Mouse (Mus musculus) lung, postnatal 0 days (tissue): ENCODE data around the gene Xylt1. TPM values are rescaled to one million over a fixed set of nuclear protein-coding genes. Genes with fewer than 3 reads are reported as not detected.

Experiments used
- ATAC-seq: fragments of 200-750 bp; cut with Nextera tagmentation; 2 replicates; pipeline ENCODE4 v1.8.0; 2017; ENCODE audit warnings: moderate library complexity
- DNase-seq: peaks from one replicate; pipeline ENCODE4 v3.0.0-alpha.2; 2016; ENCODE audit warnings: low spot score
- H3K27ac ChIP-seq: fragments of 300-500 bp; sonication (generic); 2 replicates; pipeline ENCODE4 v1.5.1; 2014; ENCODE audit warnings: antibody characterized with exemption, mild to moderate bottlenecking, low read length, mixed read lengths
- H3K27me3 ChIP-seq: fragments of 300-500 bp; sonication (generic); replicated peaks from 2 replicates; pipeline ENCODE4 v1.6.1; 2014; ENCODE audit warnings: low read length, mixed read lengths; ENCODE audit not compliant: insufficient read depth
- H3K36me3 ChIP-seq: fragments of 300-500 bp; sonication (generic); 2 replicates; pipeline ENCODE4 v1.6.1; 2014; ENCODE audit warnings: low read length, mixed read lengths; ENCODE audit not compliant: insufficient read depth
- H3K4me1 ChIP-seq: fragments of 300-500 bp; sonication (generic); 2 replicates; pipeline ENCODE4 v1.6.1; 2014; ENCODE audit warnings: antibody characterized with exemption, low read depth, low read length, mixed read lengths; ENCODE audit not compliant: insufficient read depth
- H3K4me2 ChIP-seq: fragments of 300-500 bp; sonication (generic); replicated peaks from 2 replicates; pipeline ENCODE4 v1.6.1; 2014; ENCODE audit warnings: low read depth, mild to moderate bottlenecking, low read length, moderate library complexity, mixed read lengths
- H3K4me3 ChIP-seq: fragments of 300-500 bp; sonication (generic); 2 replicates; pipeline ENCODE4 v1.5.1; 2014; ENCODE audit warnings: low read depth, low read length
- H3K9ac ChIP-seq: fragments of 300-500 bp; sonication (generic); replicated peaks from 2 replicates; pipeline ENCODE4 v1.6.1; 2014; ENCODE audit warnings: low read depth, mild to moderate bottlenecking
- H3K9me3 ChIP-seq: fragments of 300-500 bp; sonication (generic); 2 replicates; pipeline ENCODE4 v1.6.1; 2016; ENCODE audit warnings: low read length, mixed read lengths
- CTCF ChIP-seq: IDR thresholded peaks from 2 replicates; pipeline ENCODE4 v1.5.1; 2016; ENCODE audit warnings: antibody characterized with exemption, mild to moderate bottlenecking
- EP300 ChIP-seq: IDR thresholded peaks from 2 replicates; pipeline ENCODE4 v1.6.1; 2016; ENCODE audit warnings: antibody characterized with exemption, mild to moderate bottlenecking, control low read depth
- WGBS: fragments of 180-500 bp; shearing (Covaris S2); extraction: QIAGEN DNeasy Blood & Tissue Kit; methylation state at CpG from one replicate; pipeline ENCODE4 v1.1.7; 2014; 5-methylcytosine and 5-hydroxymethylcytosine counted together
- polyA plus RNA-seq: library from polyadenylated mRNA; unstranded; fragments of >200 nt; fragmentation: Nextera tagmentation; extraction: Ambion mirVana; gene quantifications from 2 replicates; pipeline ENCODE4 v1.2.1, GENCODE M21; 2015

The Xylt1 gene
- polyA plus RNA-seq, 1 experiment from 2014 or later: 0.45 TPM

DNA sequence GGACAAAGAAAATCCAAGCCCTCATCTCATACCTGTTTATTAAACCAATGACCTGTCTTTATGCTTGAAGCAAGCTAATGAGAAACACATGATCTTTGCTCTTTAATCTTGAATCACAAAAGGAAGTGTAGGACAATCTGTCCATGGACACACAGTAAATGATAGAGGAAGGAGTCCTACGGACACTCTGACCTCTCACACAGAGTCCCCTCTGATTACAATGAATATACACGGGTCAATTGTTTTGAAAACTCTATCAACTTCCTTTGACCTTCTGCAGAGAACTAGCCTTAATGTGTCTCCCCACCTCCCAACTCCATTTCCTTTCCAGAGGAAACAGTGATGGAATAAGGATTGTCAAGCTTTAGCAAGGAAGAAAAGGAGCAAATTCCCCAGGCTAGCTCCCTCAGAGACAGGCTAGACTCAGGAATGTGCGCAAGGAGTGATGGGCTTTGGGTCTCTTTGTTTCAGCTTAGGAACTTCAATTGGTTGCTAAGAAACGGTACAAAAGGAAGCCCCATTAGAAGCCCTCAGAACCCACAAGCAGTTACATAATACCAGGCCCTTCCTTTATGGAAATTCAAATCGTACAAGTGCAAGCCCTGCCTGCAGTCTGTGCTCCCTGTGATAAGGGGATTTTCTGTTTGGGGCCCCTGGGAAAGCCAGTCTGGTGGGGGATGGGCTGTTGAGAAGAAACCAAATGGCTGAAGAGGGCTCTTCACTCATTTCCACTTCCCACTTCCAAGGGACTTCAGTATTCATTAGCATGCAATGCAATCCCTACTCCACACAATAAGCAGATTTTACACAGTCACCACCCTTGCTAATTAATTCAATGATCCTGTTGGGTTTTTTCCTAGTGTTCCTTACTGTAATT is 305.6 kb downstream of the Xylt1 start:
- H3K27me3 ChIP-seq: no peaks in the 10 kb centered on the region
- H3K4me2 ChIP-seq: no peak overlapping the region
- H3K9ac ChIP-seq: no peak overlapping the region
- no peaks in the 10 kb centered on the region for H3K36me3 ChIP-seq
- ATAC-seq: peak; percentile 53
- peak; percentile 13 for DNase-seq
- TF ChIP-seq CTCF (no peak), EP300 (peak; percentile 14; the same call in 1 of the 2 replicates)
- WGBS: 18% methylated on average over 5 of the region's 5 CpGs
- no peaks in the 10 kb centered on the region for H3K9me3 ChIP-seq
- no peaks in the 10 kb centered on the region for H3K4me1 ChIP-seq
- no peak overlapping the region for H3K4me3 ChIP-seq
- H3K27ac ChIP-seq: no peak overlapping the region

GRCm38 (mm10) chr7:117686997-117687302 is 306.2 kb downstream of the Xylt1 start:
- no peak overlapping the region for H3K27ac ChIP-seq
- DNase-seq (no peak), ATAC-seq (no peak)
- no peak overlapping the region for H3K4me3 ChIP-seq
- no peaks in the 10 kb centered on the region for H3K9me3 ChIP-seq
- H3K36me3 ChIP-seq: no peaks in the 10 kb centered on the region
- no peaks in the 10 kb centered on the region for H3K4me1 ChIP-seq
- TF ChIP-seq CTCF (no peak), EP300 (no peak)
- H3K4me2 ChIP-seq: no peak overlapping the region
- no peak overlapping the region for H3K9ac ChIP-seq
- WGBS: 90% methylated on average over 3 of the region's 3 CpGs
- H3K27me3 ChIP-seq: no peaks in the 10 kb centered on the region

- Histone ChIP-seq H3K4me2 (no peak overlapping the region), H3K4me3 (no peak overlapping the region), H3K9me3 (no peaks in the 10 kb centered on the region), H3K9ac (no peak overlapping the region), H3K27me3 (no peaks in the 10 kb centered on the region), H3K27ac (no peak overlapping the region), H3K4me1 (no peaks in the 10 kb centered on the region), H3K36me3 (no peaks in the 10 kb centered on the region)
- DNase-seq (peak; percentile 20), ATAC-seq (peak; percentile 50)
- TF ChIP-seq CTCF (peak; percentile 73), EP300 (no peak)
- 86% methylated on average over 4 of the region's 4 CpGs for WGBS
These were observed 314.8 kb downstream of the Xylt1 start for GRCm38 (mm10) chr7:117695612-117696011.

- Histone ChIP-seq H3K9ac (no peak overlapping the region), H3K4me3 (no peak overlapping the region), H3K4me2 (no peak overlapping the region), H3K27ac (no peak overlapping the region), H3K36me3 (no peaks in the 10 kb centered on the region), H3K27me3 (no peaks in the 10 kb centered on the region), H3K4me1 (no peaks in the 10 kb centered on the region), H3K9me3 (no peaks in the 10 kb centered on the region)
- no peak for DNase-seq
- ATAC-seq: no peak
- TF ChIP-seq EP300: no peak
- TF ChIP-seq CTCF: no peak
- 92% methylated on average over 4 of the region's 4 CpGs for WGBS
These were observed 316.9 kb downstream of the Xylt1 start for GRCm38 (mm10) chr7:117697681-117698080.

GRCm38 (mm10) chr7:117698551-117699114 is 317.9 kb downstream of the Xylt1 start:
- ATAC-seq (no peak), DNase-seq (no peak)
- TF ChIP-seq CTCF (no peak), EP300 (no peak)
- Histone ChIP-seq H3K9ac (no peak overlapping the region), H3K36me3 (no peaks in the 10 kb centered on the region), H3K27ac (no peak overlapping the region), H3K4me1 (no peaks in the 10 kb centered on the region), H3K4me3 (no peak overlapping the region), H3K27me3 (no peaks in the 10 kb centered on the region), H3K4me2 (no peak overlapping the region), H3K9me3 (no peaks in the 10 kb centered on the region)
- WGBS: 82% methylated on average over 1 of the region's 1 CpGs

- TF ChIP-seq CTCF (no peak), EP300 (no peak)
- H3K4me2 ChIP-seq: no peak overlapping the region
- H3K27me3 ChIP-seq: no peaks in the 10 kb centered on the region
- WGBS: 69% methylated on average over 4 of the region's 4 CpGs
- H3K36me3 ChIP-seq: no peaks in the 10 kb centered on the region
- no peak for ATAC-seq
- no peaks in the 10 kb centered on the region for H3K9me3 ChIP-seq
- DNase-seq: no peak
- no peak overlapping the region for H3K9ac ChIP-seq
- H3K27ac ChIP-seq: no peak overlapping the region
- H3K4me1 ChIP-seq: no peaks in the 10 kb centered on the region
- H3K4me3 ChIP-seq: no peak overlapping the region
These were observed 318.7 kb downstream of the Xylt1 start for GRCm38 (mm10) chr7:117699343-117699985.
